Mouse (Mus musculus): ENCODE results near the gene Sin3b.

The Sin3b gene

GRCm38 (mm10) chr8:72753781-72754180, 30.7 kb downstream of the Sin3b start:
- in situ Hi-C loops (cut with MboI): no loop called here

DNA sequence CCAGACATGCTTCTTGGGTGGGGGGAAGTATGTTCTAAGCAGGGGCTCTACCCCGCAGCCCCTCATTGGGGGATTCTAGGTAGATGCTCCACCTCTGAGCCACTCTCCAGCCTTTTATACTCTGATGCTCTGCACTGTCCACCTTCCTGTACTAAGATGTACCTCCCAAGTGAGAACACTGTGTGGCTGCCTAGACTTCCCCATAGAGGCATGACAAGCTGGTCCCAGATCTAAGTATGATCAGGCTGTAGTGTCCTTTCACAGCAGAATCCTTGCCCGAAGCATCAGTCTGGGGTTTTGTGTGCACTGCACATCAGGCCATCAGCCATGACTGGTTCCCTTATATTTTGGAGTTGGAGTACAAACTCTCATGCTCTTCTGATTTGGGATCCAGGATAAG, 32.9 kb downstream of the Sin3b start:
- in situ Hi-C loops (cut with MboI): no loop called here

GRCm38 (mm10) chr8:72756771-72757390, 33.8 kb downstream of the Sin3b start:
- in situ Hi-C loops (cut with MboI): no loop called here

DNA sequence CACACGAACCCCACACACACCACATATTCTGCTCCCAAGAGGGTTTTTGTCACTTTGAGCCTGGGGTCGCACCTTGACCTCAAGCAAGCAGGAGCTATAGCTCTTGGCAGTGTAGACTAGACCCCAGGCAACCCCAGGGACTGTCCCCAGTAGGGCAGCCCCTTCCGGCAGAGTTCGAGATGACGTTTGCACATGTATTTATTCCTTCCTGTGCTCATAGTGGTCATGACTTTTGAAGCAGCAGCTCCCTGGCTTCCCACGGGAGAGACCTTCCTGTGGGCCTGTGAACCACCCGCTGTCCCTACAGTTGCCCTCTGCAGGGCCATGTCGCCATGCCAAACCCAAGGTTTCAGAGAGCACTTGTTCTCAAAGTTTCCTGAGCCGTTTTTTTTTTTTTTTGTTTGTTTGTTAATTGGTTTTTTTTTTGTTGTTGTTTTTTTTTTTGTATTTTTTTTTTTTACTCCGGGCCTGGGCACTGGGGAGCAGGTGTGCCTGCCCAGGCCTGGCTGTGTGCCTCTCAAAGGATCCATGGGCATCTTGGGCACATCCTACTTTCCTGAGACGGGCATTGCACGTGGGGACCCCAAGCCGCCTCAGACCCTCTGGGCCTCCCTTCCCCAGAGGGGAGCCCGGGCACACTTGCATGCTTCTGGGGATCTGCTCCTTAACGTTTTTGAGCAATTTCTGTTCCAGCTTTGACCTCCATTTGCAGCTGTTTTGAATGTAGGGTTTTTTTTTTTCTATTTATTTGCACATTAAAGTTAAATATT, 34.5 kb downstream of the Sin3b start:
- in situ Hi-C loops (cut with MboI): no loop called here

- in situ Hi-C loops (cut with MboI): no loop called here
Measured at GRCm38 (mm10) chr8:72758310-72758709, 35.2 kb downstream of the Sin3b start.

GRCm38 (mm10) chr8:72760216-72760615, 37.1 kb downstream of the Sin3b start:
- in situ Hi-C loops (cut with MboI): no loop called here

DNA sequence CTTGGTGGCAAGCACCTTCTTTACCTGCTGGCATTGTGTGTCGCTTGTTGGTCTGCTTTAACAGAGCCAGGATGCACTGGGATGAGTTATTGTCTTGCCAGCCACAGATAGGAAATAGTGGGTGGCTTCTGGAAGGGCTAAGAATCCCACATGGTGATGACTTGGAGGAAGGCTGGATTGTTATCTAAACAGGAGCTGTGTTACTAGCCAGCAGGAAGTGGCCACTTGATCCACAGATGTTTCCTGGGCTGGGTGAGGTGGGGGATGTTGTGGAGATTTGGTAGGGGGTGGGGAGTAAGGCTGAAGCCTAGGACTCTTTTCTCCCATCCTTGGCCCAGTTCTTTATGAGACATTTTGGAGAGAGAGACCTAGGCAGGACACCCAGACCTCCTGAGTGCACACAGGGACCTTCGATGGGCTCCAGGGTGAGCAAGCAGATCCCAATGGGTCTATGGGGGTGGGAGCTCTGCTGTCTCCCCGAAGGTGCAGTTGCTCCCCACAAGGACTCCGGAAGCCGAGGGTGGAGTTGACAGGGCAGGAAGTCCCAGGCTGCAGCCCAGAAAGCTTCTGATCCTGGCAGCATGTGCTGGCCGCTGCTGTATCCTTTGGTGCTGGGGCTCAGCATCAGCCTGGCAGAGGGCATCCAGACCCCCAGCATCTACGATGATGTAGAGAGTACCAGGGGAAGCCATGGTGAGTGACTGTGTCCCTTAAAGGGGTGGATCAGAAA, 38.4 kb downstream of the Sin3b start, which contains the start of gene F2rl3:
Gene F2rl3, plus strand, starts transcription at position 559 of the 730 bp plus-strand sequence.
- in situ Hi-C loops (cut with MboI): no loop called here

DNA sequence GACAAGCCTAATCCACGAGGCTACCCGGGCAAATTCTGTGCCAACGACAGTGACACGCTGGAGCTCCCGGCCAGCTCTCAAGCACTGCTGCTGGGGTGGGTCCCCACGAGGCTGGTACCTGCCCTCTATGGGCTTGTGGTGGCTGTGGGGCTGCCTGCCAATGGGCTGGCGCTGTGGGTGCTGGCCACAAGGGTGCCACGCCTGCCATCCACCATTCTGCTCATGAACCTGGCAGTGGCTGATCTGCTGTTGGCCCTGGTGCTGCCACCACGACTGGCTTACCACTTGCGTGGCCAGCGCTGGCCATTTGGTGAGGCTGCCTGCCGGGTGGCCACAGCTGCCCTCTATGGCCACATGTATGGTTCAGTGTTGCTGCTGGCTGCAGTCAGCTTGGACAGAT, 39.2 kb downstream of the Sin3b start:
- in situ Hi-C loops (cut with MboI): no loop called here

DNA sequence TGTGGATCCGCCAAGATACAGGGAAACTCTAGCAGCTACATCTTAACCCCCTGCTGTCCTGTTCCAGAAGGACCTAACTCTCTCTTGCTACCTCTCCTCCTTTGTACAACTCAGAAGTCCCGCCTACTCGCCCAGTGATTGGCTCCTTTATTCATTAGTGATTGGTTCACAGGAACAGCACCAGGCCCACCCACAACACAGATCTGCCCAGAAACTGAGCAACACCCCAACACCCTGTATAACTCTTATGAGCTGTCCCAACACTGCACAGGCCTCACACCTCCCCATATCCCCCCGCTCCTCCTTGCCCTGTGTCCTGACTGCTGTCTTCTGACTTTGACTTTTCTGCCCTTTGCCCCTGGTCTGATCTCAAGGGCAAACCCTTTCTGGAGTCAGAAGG, 42.6 kb downstream of the Sin3b start:
- in situ Hi-C loops (cut with MboI): no loop called here

GRCm38 (mm10) chr8:72766777-72767176, 43.7 kb downstream of the Sin3b start:
- in situ Hi-C loops (cut with MboI): no loop called here

DNA sequence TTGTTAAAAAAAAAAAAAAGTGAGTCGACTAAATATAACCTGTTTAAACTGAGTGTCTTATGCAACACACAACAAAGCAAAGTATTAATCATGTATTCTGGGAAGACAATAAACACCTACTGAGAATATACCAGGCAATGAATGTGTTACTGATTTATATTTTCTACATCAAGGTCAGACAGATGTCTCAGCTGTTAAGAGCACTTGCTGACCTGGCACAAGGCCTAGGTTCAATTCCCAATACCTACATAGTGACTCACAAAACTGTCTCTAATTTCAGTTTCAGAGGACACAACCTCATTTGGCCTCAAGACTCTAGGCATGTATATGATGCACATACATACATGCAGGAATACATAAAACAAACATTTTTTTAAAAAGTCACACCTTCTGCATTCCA, 54.7 kb downstream of the Sin3b start:
- in situ Hi-C loops (cut with MboI): no loop called here

- in situ Hi-C loops (cut with MboI): no loop called here
Measured at GRCm38 (mm10) chr8:72780644-72781043, 57.6 kb downstream of the Sin3b start.

- in situ Hi-C loops (cut with MboI): no loop called here
Measured at GRCm38 (mm10) chr8:72801583-72801982, 78.5 kb downstream of the Sin3b start.

Measured in mature B cell (primary cell).